Mouse (Mus musculus) stomach, embryonic 16.5 days (tissue): ENCODE data around the gene Pde4dip. TPM values are rescaled to one million over a fixed set of nuclear protein-coding genes. Genes with fewer than 3 reads are reported as not detected.

ENCODE experiments used
- microRNA-seq: library from miRNA; unstranded; fragments of <30 nt; microRNA quantifications from one replicate; pipeline ENCODE4, GENCODE M21; 2016
- polyA plus RNA-seq: library from polyadenylated mRNA; unstranded; fragments of >200 nt; fragmentation: Nextera tagmentation; extraction: Ambion mirVana; gene quantifications from 2 replicates; pipeline ENCODE4 v1.2.1, GENCODE M21; 2015

Pde4dip gene
- polyA plus RNA-seq, 1 experiment from 2014 or later: 31.3 TPM

Small RNAs within 50 kb of the gene (microRNA-seq; reads per million reads assigned to microRNA genes)
- not detected for gene Mir7225

Other genes with a start within 250 kb of the Pde4dip start
- 10.3 and 10.8 TPM in 2 replicates for gene Prkab2, start 230.5 kb downstream of the Pde4dip start, polyA plus RNA-seq
- gene Gm17651, start 214.0 kb downstream of the Pde4dip start, polyA plus RNA-seq: not detected in 2 replicates
- 143 and 147 TPM in 2 replicates for gene Sec22b, start 12.5 kb upstream of the Pde4dip start, polyA plus RNA-seq
- 20.4 and 23.6 TPM in 2 replicates for gene Notch2, start 124.8 kb upstream of the Pde4dip start, polyA plus RNA-seq